Mouse (Mus musculus): ENCODE results near the gene Best1. TPM values are rescaled to one million over a fixed set of nuclear protein-coding genes. Genes with fewer than 3 reads are reported as not detected.

Gene Best1
- polyA plus RNA-seq, 1 experiment, result 0.33 TPM

GRCm38 (mm10) chr19:10042816-10043215 lies 41.4 kb upstream of the Best1 start:
- WGBS, result 42% methylated on average over 4 of the region's 4 CpGs
- Histone ChIP-seq H3K4me3 (ENCODE audit: insufficient read depth, low read depth, low read length) (peak overlapping the region; percentile 75), H3K36me3 (ENCODE audit: control insufficient read depth, insufficient read depth, low read length) (no peaks in the 10 kb centered on the region), H3K27me3 (replicated peaks; ENCODE audit: control insufficient read depth, insufficient read depth, low read length) (no peaks in the 10 kb centered on the region), H3K27ac (ENCODE audit: insufficient read depth, low read depth, low read length) (0 out of 2 replicates have a peak overlapping the region, but pooled peaks have one; percentile 29), H3K4me1 (ENCODE audit: control insufficient read depth, insufficient read depth, low read length) (peaks cover 47% of the 10 kb centered on the region)
- TF ChIP-seq CTCF (conservative IDR thresholded peaks at IDR 0.05; ENCODE audit: insufficient read depth, insufficient read length, low read depth, low read length) (no peak), POLR2A (IDR thresholded peaks at IDR 0.05; ENCODE audit: low read depth, low read length) (no peak)
- DNase-seq, result peak; percentile 53

GRCm38 (mm10) chr19:10042232-10042631 lies 40.8 kb upstream of the Best1 start:
- DNase-seq, result no peak
- WGBS, result 45% methylated on average over 6 of the region's 6 CpGs
- no peaks in the 10 kb centered on the region for H3K27me3 ChIP-seq (replicated peaks; ENCODE audit: control insufficient read depth, insufficient read depth, low read length)
- peak overlapping the region; percentile 75 for H3K4me3 ChIP-seq (ENCODE audit: insufficient read depth, low read depth, low read length)
- no peaks in the 10 kb centered on the region for H3K36me3 ChIP-seq (ENCODE audit: control insufficient read depth, insufficient read depth, low read length)
- H3K27ac ChIP-seq (ENCODE audit: insufficient read depth, low read depth, low read length), result peak overlapping the region; percentile 13
- no peak for TF ChIP-seq POLR2A (IDR thresholded peaks at IDR 0.05; ENCODE audit: low read depth, low read length)
- no peak for TF ChIP-seq CTCF (conservative IDR thresholded peaks at IDR 0.05; ENCODE audit: insufficient read depth, insufficient read length, low read depth, low read length)
- peaks cover 51% of the 10 kb centered on the region for H3K4me1 ChIP-seq (ENCODE audit: control insufficient read depth, insufficient read depth, low read length)

GRCm38 (mm10) chr19:10041388-10042148 lies 40.1 kb upstream of the Best1 start, which contains the start of gene Fads3:
TSS of gene Fads3 (plus strand) at chr19:10041569.
- H3K27ac ChIP-seq (ENCODE audit: insufficient read depth, low read depth, low read length), result peak within 1 kb of the TSS; percentile 68
- WGBS, result 2% methylated on average over 69 of the region's 69 CpGs

GRCm38 (mm10) chr19:10040866-10041387 lies 39.5 kb upstream of the Best1 start:
- no peaks in the 10 kb centered on the region for H3K36me3 ChIP-seq (ENCODE audit: control insufficient read depth, insufficient read depth, low read length)
- peaks cover 42% of the 10 kb centered on the region for H3K4me1 ChIP-seq (ENCODE audit: control insufficient read depth, insufficient read depth, low read length)
- WGBS, result 18% methylated on average over 17 of the region's 20 CpGs
- peak overlapping the region; percentile 34; the same call in 1 of the 2 replicates for H3K27ac ChIP-seq (ENCODE audit: insufficient read depth, low read depth, low read length)
- TF ChIP-seq CTCF (conservative IDR thresholded peaks at IDR 0.05; ENCODE audit: insufficient read depth, insufficient read length, low read depth, low read length) (no peak), POLR2A (IDR thresholded peaks at IDR 0.05; ENCODE audit: low read depth, low read length) (no peak)
- no peak for DNase-seq
- no peaks in the 10 kb centered on the region for H3K27me3 ChIP-seq (replicated peaks; ENCODE audit: control insufficient read depth, insufficient read depth, low read length)
- H3K4me3 ChIP-seq (ENCODE audit: insufficient read depth, low read depth, low read length), result peak overlapping the region; percentile 75; the same call in 1 of the 2 replicates

More at GRCm38 (mm10) chr19:10041388-10042148, 40.1 kb upstream of the Best1 start, which contains the start of gene Fads3:
- peak; percentile 93 for DNase-seq
- H3K36me3 ChIP-seq (ENCODE audit: control insufficient read depth, insufficient read depth, low read length), result no peaks in the 10 kb centered on the region
- H3K4me1 ChIP-seq (ENCODE audit: control insufficient read depth, insufficient read depth, low read length), result peaks cover 48% of the 10 kb centered on the region
- H3K27me3 ChIP-seq (replicated peaks; ENCODE audit: control insufficient read depth, insufficient read depth, low read length), result no peaks in the 10 kb centered on the region
- peak within 1 kb of the TSS; percentile 75 for H3K4me3 ChIP-seq (ENCODE audit: insufficient read depth, low read depth, low read length)
- TF ChIP-seq POLR2A (IDR thresholded peaks at IDR 0.05; ENCODE audit: low read depth, low read length) (peak; percentile 75), CTCF (conservative IDR thresholded peaks at IDR 0.05; ENCODE audit: insufficient read depth, insufficient read length, low read depth, low read length) (no peak)

GRCm38 (mm10) chr19:10039615-10040014 lies 38.2 kb upstream of the Best1 start:
- WGBS, result 84% methylated on average over 2 of the region's 2 CpGs
- TF ChIP-seq CTCF (conservative IDR thresholded peaks at IDR 0.05; ENCODE audit: insufficient read depth, insufficient read length, low read depth, low read length), result peak; percentile 59
- TF ChIP-seq POLR2A (IDR thresholded peaks at IDR 0.05; ENCODE audit: low read depth, low read length), result no peak
- H3K36me3 ChIP-seq (ENCODE audit: control insufficient read depth, insufficient read depth, low read length), result no peaks in the 10 kb centered on the region
- H3K27ac ChIP-seq (ENCODE audit: insufficient read depth, low read depth, low read length), result no peak overlapping the region
- H3K27me3 ChIP-seq (replicated peaks; ENCODE audit: control insufficient read depth, insufficient read depth, low read length), result no peaks in the 10 kb centered on the region
- DNase-seq, result peak; percentile 60
- peaks cover 33% of the 10 kb centered on the region for H3K4me1 ChIP-seq (ENCODE audit: control insufficient read depth, insufficient read depth, low read length)
- no peak overlapping the region for H3K4me3 ChIP-seq (ENCODE audit: insufficient read depth, low read depth, low read length)

GRCm38 (mm10) chr19:10038910-10039309 lies 37.5 kb upstream of the Best1 start:
- WGBS, result 12% methylated on average over 3 of the region's 3 CpGs
- no peak for TF ChIP-seq CTCF (conservative IDR thresholded peaks at IDR 0.05; ENCODE audit: insufficient read depth, insufficient read length, low read depth, low read length)
- no peak for TF ChIP-seq POLR2A (IDR thresholded peaks at IDR 0.05; ENCODE audit: low read depth, low read length)
- Histone ChIP-seq H3K27ac (ENCODE audit: insufficient read depth, low read depth, low read length) (peak overlapping the region; percentile 95), H3K36me3 (ENCODE audit: control insufficient read depth, insufficient read depth, low read length) (no peaks in the 10 kb centered on the region), H3K4me3 (ENCODE audit: insufficient read depth, low read depth, low read length) (no peak overlapping the region), H3K4me1 (ENCODE audit: control insufficient read depth, insufficient read depth, low read length) (peaks cover 28% of the 10 kb centered on the region; the same call in 1 of the 2 replicates), H3K27me3 (replicated peaks; ENCODE audit: control insufficient read depth, insufficient read depth, low read length) (no peaks in the 10 kb centered on the region)
- DNase-seq, result peak; percentile 82

GRCm38 (mm10) chr19:10038364-10038763 lies 36.9 kb upstream of the Best1 start:
- DNase-seq, result peak; percentile 84
- H3K27me3 ChIP-seq (replicated peaks; ENCODE audit: control insufficient read depth, insufficient read depth, low read length), result no peaks in the 10 kb centered on the region
- H3K27ac ChIP-seq (ENCODE audit: insufficient read depth, low read depth, low read length), result peak overlapping the region; percentile 95
- TF ChIP-seq CTCF (conservative IDR thresholded peaks at IDR 0.05; ENCODE audit: insufficient read depth, insufficient read length, low read depth, low read length), result no peak
- H3K4me3 ChIP-seq (ENCODE audit: insufficient read depth, low read depth, low read length), result no peak overlapping the region
- WGBS, result 48% methylated on average over 3 of the region's 3 CpGs
- no peaks in the 10 kb centered on the region for H3K36me3 ChIP-seq (ENCODE audit: control insufficient read depth, insufficient read depth, low read length)
- peaks cover 26% of the 10 kb centered on the region; the same call in 1 of the 2 replicates for H3K4me1 ChIP-seq (ENCODE audit: control insufficient read depth, insufficient read depth, low read length)

Measured in kidney, adult 2 months (tissue).